Mouse (Mus musculus) G1E (cell line): ENCODE data around the gene Cep164.

Source experiments
- CTCF ChIP-seq: IDR thresholded peaks from 2 replicates; pipeline ENCODE4 v1.5.1; 2012; ENCODE audit warnings: low read depth, low read length, inconsistent platforms, mixed read lengths
- GATA1 ChIP-seq: IDR thresholded peaks from 2 replicates; pipeline ENCODE4 v1.6.1; 2012; ENCODE audit warnings: borderline replicate concordance, low read length, inconsistent platforms, mixed read lengths
- GATA2 ChIP-seq: IDR thresholded peaks from 2 replicates; pipeline ENCODE4 v1.6.1; 2012; ENCODE audit warnings: low read depth, low read length, inconsistent platforms, borderline replicate concordance
- TAL1 ChIP-seq: conservative IDR thresholded peaks from 2 replicates; pipeline ENCODE4 v1.6.1; 2012; ENCODE audit warnings: low read depth, low read length, inconsistent platforms, mixed read lengths

DNA sequence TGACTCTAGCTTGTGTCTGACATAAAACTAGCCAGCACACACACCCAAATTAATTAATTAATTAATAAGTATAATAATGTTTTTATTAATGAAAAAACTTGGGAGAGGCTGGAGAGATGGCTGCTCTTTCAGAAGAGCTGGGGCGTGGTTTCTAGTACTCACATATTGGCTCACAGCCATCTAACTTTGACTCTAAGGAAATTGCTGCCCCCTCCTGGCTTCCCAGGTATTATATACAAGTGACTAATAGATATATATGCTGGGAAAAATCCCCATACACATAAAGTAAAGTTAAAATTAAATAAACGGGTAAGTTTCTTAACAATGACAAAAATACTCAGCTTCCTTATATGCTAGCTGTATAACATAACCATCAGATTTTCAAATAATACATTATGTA, 49.4 kb upstream of the Cep164 start:
- TF ChIP-seq GATA1 (no peak), CTCF (no peak), TAL1 (no peak), GATA2 (no peak)
